Mouse (Mus musculus): Measurements from ENCODE around the gene Pramel5. TPM values are rescaled to one million over a fixed set of nuclear protein-coding genes. Genes with fewer than 3 reads are reported as not detected.
"Not testable (repeated sequence)": the region's sequence is repeated elsewhere in the genome, so short reads cannot be mapped to it uniquely, and the experiment has no call there.

The Pramel5 gene
- not detected in 2 replicates for polyA plus RNA-seq (2014; fragmentation: Nextera tagmentation; extraction: Ambion mirVana)

GRCm38 (mm10) chr4:144280388-144280787, at the start of gene Pramel5:
Gene Pramel5 (minus strand): TSS chr4:144280488.
- H3K27ac ChIP-seq (ENCODE audit: low read depth, low read length); H3K4me2 ChIP-seq; H3K9me3 ChIP-seq (replicated peaks; ENCODE audit: control insufficient read depth, low read length); H3K4me1 ChIP-seq (ENCODE audit: control insufficient read depth, insufficient read depth, low read length); H3K27me3 ChIP-seq (ENCODE audit: control insufficient read depth, insufficient read depth, low read length); H3K36me3 ChIP-seq (ENCODE audit: control insufficient read depth, insufficient read depth, low read length); H3K9ac ChIP-seq (ENCODE audit: low read depth, low read length); H3K4me3 ChIP-seq (ENCODE audit: low read depth, low read length); ATAC-seq (replicated peaks; ENCODE audit: insufficient number of reproducible peaks, low FRiP score, low TSS enrichment): not testable (repeated sequence)
- 73% methylated on average over 1 of the region's 1 CpGs for WGBS (ENCODE audit: insufficient replicate concordance)

GRCm38 (mm10) chr4:144329949-144330348, 49.7 kb upstream of the Pramel5 start, which contains the start of gene Gm13128:
Gene Gm13128 (plus strand): TSS chr4:144330249.
- H3K36me3 ChIP-seq (ENCODE audit: control insufficient read depth, insufficient read depth, low read length); H3K4me1 ChIP-seq (ENCODE audit: control insufficient read depth, insufficient read depth, low read length); H3K9me3 ChIP-seq (replicated peaks; ENCODE audit: control insufficient read depth, low read length); ATAC-seq (replicated peaks; ENCODE audit: insufficient number of reproducible peaks, low FRiP score, low TSS enrichment); H3K27me3 ChIP-seq (ENCODE audit: control insufficient read depth, insufficient read depth, low read length); H3K4me3 ChIP-seq (ENCODE audit: low read depth, low read length); H3K27ac ChIP-seq (ENCODE audit: low read depth, low read length); H3K4me2 ChIP-seq; H3K9ac ChIP-seq (ENCODE audit: low read depth, low read length): not testable (repeated sequence)
- 59% methylated on average over 4 of the region's 4 CpGs for WGBS (ENCODE audit: insufficient replicate concordance)

DNA sequence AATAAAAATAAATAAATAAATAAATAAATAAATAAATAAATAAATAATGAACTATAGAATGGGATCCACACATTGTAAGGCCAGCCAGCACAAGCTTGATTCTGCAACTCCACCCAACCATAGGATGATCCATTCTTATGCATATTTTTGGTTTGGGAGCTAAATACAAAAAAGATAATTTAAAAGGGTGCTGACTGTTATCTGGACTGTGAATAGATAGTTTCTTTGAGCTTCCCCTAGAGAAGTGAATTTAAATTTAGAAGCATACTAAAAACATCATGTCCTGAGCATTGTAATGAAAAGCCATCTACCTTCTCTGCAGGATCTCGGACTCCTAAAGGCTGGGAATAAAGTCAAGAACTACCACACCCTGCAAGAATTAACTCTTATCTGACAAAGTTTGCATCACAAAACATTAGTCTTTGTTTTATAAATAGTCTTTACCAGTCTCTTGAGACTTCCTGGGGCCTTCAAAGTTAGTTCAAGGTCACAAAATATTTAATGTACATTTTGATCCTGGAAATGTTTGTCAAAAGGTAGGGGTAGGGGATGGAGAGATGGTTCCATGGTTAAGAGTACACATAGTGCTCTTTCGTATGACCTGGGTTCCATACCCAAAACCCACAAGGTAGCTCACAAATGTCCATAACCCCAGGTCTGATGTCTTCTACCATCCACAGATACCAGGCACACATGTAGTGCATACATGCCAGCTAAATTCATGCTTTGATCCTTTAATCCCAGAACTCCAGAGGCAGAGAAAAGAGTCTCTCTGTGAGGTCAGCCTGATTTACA, 32.6 kb upstream of the Pramel5 start:
- H3K9me3 ChIP-seq (replicated peaks; ENCODE audit: control insufficient read depth, low read length): not testable (repeated sequence)

DNA sequence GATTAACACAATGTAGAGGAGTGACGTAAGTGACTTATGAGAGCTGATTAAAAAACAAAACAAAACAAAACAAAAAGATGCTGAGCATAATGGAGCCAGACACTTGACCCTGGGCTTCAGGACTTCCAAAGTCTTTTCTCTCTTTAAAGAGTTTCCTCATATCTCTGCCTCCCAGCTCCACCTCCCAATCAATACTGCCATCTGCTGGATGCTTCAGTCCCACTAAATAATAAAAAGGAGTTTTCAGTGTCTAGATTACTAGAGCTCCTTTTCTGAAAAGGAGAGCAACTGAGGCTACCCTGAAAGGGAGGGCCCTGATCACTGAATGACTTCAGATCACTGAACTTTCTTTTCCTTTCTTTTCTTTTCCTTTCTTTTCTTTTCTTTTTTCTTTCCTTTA, 19.1 kb upstream of the Pramel5 start:
- ATAC-seq (replicated peaks; ENCODE audit: insufficient number of reproducible peaks, low FRiP score, low TSS enrichment); H3K4me3 ChIP-seq (ENCODE audit: low read depth, low read length); H3K4me1 ChIP-seq (ENCODE audit: control insufficient read depth, insufficient read depth, low read length); H3K4me2 ChIP-seq; H3K36me3 ChIP-seq (ENCODE audit: control insufficient read depth, insufficient read depth, low read length); H3K9me3 ChIP-seq (replicated peaks; ENCODE audit: control insufficient read depth, low read length); H3K9ac ChIP-seq (ENCODE audit: low read depth, low read length); H3K27ac ChIP-seq (ENCODE audit: low read depth, low read length); H3K27me3 ChIP-seq (ENCODE audit: control insufficient read depth, insufficient read depth, low read length): not testable (repeated sequence)
- WGBS (ENCODE audit: insufficient replicate concordance): 57% methylated on average over 1 of the region's 1 CpGs

More for the DNA sequence above, 32.6 kb upstream of the Pramel5 start:
- not testable (repeated sequence) for H3K4me2 ChIP-seq; H3K4me1 ChIP-seq (ENCODE audit: control insufficient read depth, insufficient read depth, low read length); H3K36me3 ChIP-seq (ENCODE audit: control insufficient read depth, insufficient read depth, low read length); H3K9ac ChIP-seq (ENCODE audit: low read depth, low read length); H3K4me3 ChIP-seq (ENCODE audit: low read depth, low read length); H3K27me3 ChIP-seq (ENCODE audit: control insufficient read depth, insufficient read depth, low read length); ATAC-seq (replicated peaks; ENCODE audit: insufficient number of reproducible peaks, low FRiP score, low TSS enrichment); H3K27ac ChIP-seq (ENCODE audit: low read depth, low read length)
- 78% methylated on average over 2 of the region's 2 CpGs for WGBS (ENCODE audit: insufficient replicate concordance)

- not testable (repeated sequence) for H3K9ac ChIP-seq (ENCODE audit: low read depth, low read length); H3K36me3 ChIP-seq (ENCODE audit: control insufficient read depth, insufficient read depth, low read length); H3K9me3 ChIP-seq (replicated peaks; ENCODE audit: control insufficient read depth, low read length); H3K4me2 ChIP-seq; H3K27me3 ChIP-seq (ENCODE audit: control insufficient read depth, insufficient read depth, low read length); H3K4me1 ChIP-seq (ENCODE audit: control insufficient read depth, insufficient read depth, low read length); H3K27ac ChIP-seq (ENCODE audit: low read depth, low read length); ATAC-seq (replicated peaks; ENCODE audit: insufficient number of reproducible peaks, low FRiP score, low TSS enrichment); H3K4me3 ChIP-seq (ENCODE audit: low read depth, low read length)
These were observed 25.5 kb downstream of the Pramel5 start for GRCm38 (mm10) chr4:144254768-144255167.

Other genes with a start within 250 kb of the Pramel5 start
- gene Pramel4, start 221.4 kb downstream of the Pramel5 start, polyA plus RNA-seq (2014; fragmentation: Nextera tagmentation; extraction: Ambion mirVana): not detected in 2 replicates
- not detected in 2 replicates for gene Gm13102, start 174.0 kb downstream of the Pramel5 start, polyA plus RNA-seq (2014; fragmentation: Nextera tagmentation; extraction: Ambion mirVana)
- not detected in 2 replicates for gene Oog3, start 117.8 kb downstream of the Pramel5 start, polyA plus RNA-seq (2014; fragmentation: Nextera tagmentation; extraction: Ambion mirVana)
- not detected in 2 replicates for gene Oog2, start 89.8 kb downstream of the Pramel5 start, polyA plus RNA-seq (2014; fragmentation: Nextera tagmentation; extraction: Ambion mirVana)
- not detected in 2 replicates for gene C87977, start 67.2 kb downstream of the Pramel5 start, polyA plus RNA-seq (2014; fragmentation: Nextera tagmentation; extraction: Ambion mirVana)
- gene Gm13128, start 49.8 kb upstream of the Pramel5 start, polyA plus RNA-seq (2014; fragmentation: Nextera tagmentation; extraction: Ambion mirVana): not detected in 2 replicates
- gene Gm13119, start 77.5 kb upstream of the Pramel5 start, polyA plus RNA-seq (2014; fragmentation: Nextera tagmentation; extraction: Ambion mirVana): not detected in 2 replicates
- not detected in 2 replicates for gene Pramef20, start 97.4 kb upstream of the Pramel5 start, polyA plus RNA-seq (2014; fragmentation: Nextera tagmentation; extraction: Ambion mirVana)
- gene Pramef12, start 128.0 kb upstream of the Pramel5 start, polyA plus RNA-seq (2014; fragmentation: Nextera tagmentation; extraction: Ambion mirVana): not detected in 2 replicates
- gene 1700012P22Rik, start 158.3 kb upstream of the Pramel5 start, polyA plus RNA-seq (2014; fragmentation: Nextera tagmentation; extraction: Ambion mirVana): not detected in 2 replicates
- not detected in 2 replicates for gene Gm9944, start 172.8 kb upstream of the Pramel5 start, polyA plus RNA-seq (2014; fragmentation: Nextera tagmentation; extraction: Ambion mirVana)
- gene Aadacl3, start 183.3 kb upstream of the Pramel5 start, polyA plus RNA-seq (2014; fragmentation: Nextera tagmentation; extraction: Ambion mirVana): not detected in 2 replicates
- not detected in 2 replicates for gene 9430007A20Rik, start 239.3 kb upstream of the Pramel5 start, polyA plus RNA-seq (2014; fragmentation: Nextera tagmentation; extraction: Ambion mirVana)

All from heart, embryonic 11.5 days (tissue).